8 mouse cellular contexts compared by ENCODE assay signal in the genomic region with DNA sequence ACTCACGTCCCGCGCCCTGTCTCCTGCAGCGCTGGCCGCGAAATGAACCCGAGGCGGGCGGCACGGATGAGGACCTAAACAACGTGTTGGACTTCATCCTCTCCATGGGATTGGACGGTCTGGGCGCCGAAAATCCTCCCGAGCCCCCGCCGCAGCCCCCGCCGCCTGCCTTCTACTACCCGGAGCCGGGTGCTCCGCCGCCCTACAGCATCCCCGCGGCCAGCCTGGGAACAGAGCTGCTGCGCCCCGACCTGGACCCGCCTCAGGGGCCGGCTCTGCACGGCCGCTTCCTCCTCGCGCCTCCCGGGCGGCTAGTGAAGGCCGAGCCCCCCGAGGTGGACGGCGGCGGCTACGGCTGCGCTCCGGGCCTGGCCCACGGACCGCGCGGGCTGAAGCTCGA. TPM values are rescaled to one million over a fixed set of nuclear protein-coding genes. Genes with fewer than 3 reads are reported as not detected.
DNase-seq lines count a peak whose midpoint lies in the region; ATAC-seq and TF ChIP-seq lines count a peak whose summit lies in the region.

No protein-coding gene starts in this region.

- no peak for ATAC-seq in erythroblast, adult 5-6 weeks (replicated peaks; ENCODE audit: low FRiP score, poor library complexity, severe bottlenecking)
- peak; percentile 28; the same call in 1 of the 2 replicates for ATAC-seq in hindbrain, embryonic 11.5 days (ENCODE audit: low FRiP score)

- H3K9me3 ChIP-seq in erythroblast, embryonic 14.5 days (ENCODE audit: control insufficient read depth, low read length) = peaks cover 9% of the 10 kb centered on the region; the same call in 1 of the 2 replicates
- H3K9me3 ChIP-seq in hindbrain, embryonic 11.5 days (ENCODE audit: control insufficient read depth, low read length) = no peaks in the 10 kb centered on the region

- peaks cover 15% of the 10 kb centered on the region for H3K4me1 ChIP-seq in erythroblast, embryonic 14.5 days (ENCODE audit: control insufficient read depth)
- H3K4me1 ChIP-seq in spleen, adult 2 months (ENCODE audit: control insufficient read depth, insufficient read depth, insufficient read length) = peaks cover 19% of the 10 kb centered on the region
- H3K4me1 ChIP-seq in hindbrain, embryonic 11.5 days (replicated peaks; ENCODE audit: control insufficient read depth, insufficient read depth, low read length) = 0 out of 2 replicates have a peak, but pooled peaks cover 5% of the 10 kb centered on the region

- H3K27ac ChIP-seq in spleen, adult 2 months (ENCODE audit: insufficient read depth, low read length) = peak overlapping the region; percentile 90
- H3K27ac ChIP-seq in hindbrain, embryonic 11.5 days (ENCODE audit: low read depth, low read length) = no peak overlapping the region

- H3K36me3 ChIP-seq in erythroblast, embryonic 14.5 days (ENCODE audit: control insufficient read depth) = no peaks in the 10 kb centered on the region
- H3K36me3 ChIP-seq in spleen, adult 2 months (ENCODE audit: control insufficient read depth, insufficient read depth, low read length) = peaks cover 39% of the 10 kb centered on the region
- H3K36me3 ChIP-seq in hindbrain, embryonic 11.5 days (ENCODE audit: control insufficient read depth, insufficient read depth, low read length) = no peaks in the 10 kb centered on the region

- peak overlapping the region; percentile 89 for H3K4me2 ChIP-seq in hindbrain, embryonic 11.5 days (replicated peaks; ENCODE audit: low read depth, low read length)

- DNase-seq in spleen, adult 2 months (ENCODE audit: low read depth in 1 of 2, low spot score in 2 of 2) = no peak
- no peak for DNase-seq in spleen, postnatal 14 days (ENCODE audit: low spot score in 2 of 2)
- DNase-seq in hindbrain, embryonic 11.5 days (ENCODE audit: low spot score) = peak; percentile 51
- peak; percentile 60 for DNase-seq in lung, postnatal 10 days
- no peak for DNase-seq in ovary, postnatal 36 days (ENCODE audit: low spot score)
- no peak for DNase-seq in layer of hippocampus, adult 9-10 months (ENCODE audit: low spot score)

- TF ChIP-seq CTCF in spleen, adult 2 months (IDR thresholded peaks at IDR 0.05; ENCODE audit: extremely low read depth, insufficient read depth, insufficient read length, insufficient replicate concordance) = no peak

- WGBS in spleen, adult 2 months = 1% methylated on average over 48 of the region's 48 CpGs
- 1% methylated on average over 48 of the region's 48 CpGs for WGBS in hindbrain, embryonic 11.5 days

- TF ChIP-seq POLR2A in spleen, adult 2 months (IDR thresholded peaks at IDR 0.05; ENCODE audit: low read depth, low read length) = no peak

- H3K4me3 ChIP-seq in erythroblast, embryonic 14.5 days (replicated peaks) = peak overlapping the region; percentile 60
- H3K4me3 ChIP-seq in spleen, adult 2 months (ENCODE audit: extremely low read depth, insufficient read depth, insufficient read length) = peak overlapping the region; percentile 95
- H3K4me3 ChIP-seq in hindbrain, embryonic 11.5 days (ENCODE audit: low read depth, low read length) = peak overlapping the region; percentile 40

- H3K9ac ChIP-seq in hindbrain, embryonic 11.5 days (ENCODE audit: low read depth, low read length) = peak overlapping the region; percentile 34; the same call in 1 of the 2 replicates

- H3K27me3 ChIP-seq in erythroblast, embryonic 14.5 days (ENCODE audit: control insufficient read depth) = peaks cover 60% of the 10 kb centered on the region
- H3K27me3 ChIP-seq in spleen, adult 2 months (ENCODE audit: control insufficient read depth, insufficient read depth, low read length) = no peaks in the 10 kb centered on the region
- H3K27me3 ChIP-seq in hindbrain, embryonic 11.5 days (ENCODE audit: control insufficient read depth, insufficient read depth, low read length) = peaks cover 31% of the 10 kb centered on the region

RNA-seq across cellular contexts. Expression of gene Klf2, which starts 0.6 kb away (rescaled TPM):
- 1.4 TPM in 2 replicates for polyA plus RNA-seq in erythroblast, embryonic 14.5 days (2012)
- total RNA-seq in erythroblast, adult 5-6 weeks (2015; ENCODE audit: low replicate concordance) = 8.1 and 11.7 TPM in 2 replicates
- total RNA-seq in erythroblast, adult 5-6 weeks (2017; ENCODE audit: low replicate concordance) = 3.4 and 4.6 TPM in 2 replicates
- polyA plus RNA-seq in spleen, adult 2 months (2012; rRNA removed) = 219 and 378 TPM in 2 replicates
- 4.4 and 4.8 TPM in 2 replicates for polyA plus RNA-seq in hindbrain, embryonic 11.5 days (2014; fragmentation: Nextera tagmentation; extraction: Ambion mirVana)

RNA-seq across cellular contexts. Expression of gene Gm10282, which starts 14.3 kb away (rescaled TPM):
- 5.6 and 6.0 TPM in 2 replicates for polyA plus RNA-seq in erythroblast, embryonic 14.5 days (2012)
- 22.9 and 31.8 TPM in 2 replicates for total RNA-seq in erythroblast, adult 5-6 weeks (2015; ENCODE audit: low replicate concordance)
- total RNA-seq in erythroblast, adult 5-6 weeks (2017; ENCODE audit: low replicate concordance) = 14.9 and 39.9 TPM in 2 replicates
- 1.4 and 1.7 TPM in 2 replicates for polyA plus RNA-seq in spleen, adult 2 months (2012; rRNA removed)
- 32.2 and 35.1 TPM in 2 replicates for polyA plus RNA-seq in hindbrain, embryonic 11.5 days (2014; fragmentation: Nextera tagmentation; extraction: Ambion mirVana)

Comparison
In these comparisons a context has a peak if more than half of its experiments do, and no peak if none do; other contexts are left out.
1. H3K4me3 ChIP-seq: peak in every context shown above with its lines; median percentile 95 in spleen, adult 2 months; 60 in erythroblast, embryonic 14.5 days; 40 in hindbrain, embryonic 11.5 days.
2. DNase-seq: peak in hindbrain, embryonic 11.5 days (single experiment) and lung, postnatal 10 days (single experiment); none in spleen, adult 2 months (0 of 2), spleen, postnatal 14 days (0 of 2), ovary, postnatal 36 days (single experiment) and layer of hippocampus, adult 9-10 months (single experiment).
3. RNA of gene Klf2, which starts 0.6 kb away (polyA plus RNA-seq): 219 to 378 TPM in spleen, adult 2 months; 4.4 to 4.8 TPM in hindbrain, embryonic 11.5 days and 1.4 TPM in erythroblast, embryonic 14.5 days; every median in the first group is over 10 times any median in the second.